20 mouse cellular contexts compared by ENCODE assay signal in the genomic region with DNA sequence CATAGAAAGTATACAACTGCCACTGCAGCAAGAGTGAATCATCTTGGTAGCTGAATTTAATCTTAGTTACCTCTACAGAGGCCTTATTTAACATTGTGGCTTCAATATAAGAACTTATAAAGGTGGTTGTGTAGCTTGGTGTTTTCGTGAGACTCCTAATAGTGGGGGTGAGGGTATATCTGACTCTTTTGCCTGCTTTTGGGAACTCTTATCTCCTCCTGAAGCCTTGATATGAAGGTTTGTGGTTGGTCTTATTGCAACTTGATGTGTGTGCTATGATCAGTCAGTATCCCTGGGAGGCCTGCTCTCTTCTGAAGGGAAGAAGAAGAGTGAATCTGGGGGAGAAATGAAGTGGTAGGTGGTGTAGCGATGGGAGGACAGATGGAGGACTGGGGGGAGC.
A peak's percentile ranks its signal among the peaks of the same experiment; 100 is the strongest.
DNase-seq lines count a peak whose midpoint lies in the region; ATAC-seq and TF ChIP-seq lines count a peak whose summit lies in the region.
"Had no signal": no experiment of that assay in that cellular context is flagged by ENCODE, and none has a peak within 500 bp of the region (broad histone marks: within the 10 kb centered on the region; RNA-seq: fewer than 3 reads in every experiment).

No protein-coding gene starts in this region.

- peak; percentile 58 for DNase-seq in heart, adult 11 months
- DNase-seq in MEL (ENCODE audit: low read depth, low spot score) = no peak
- no peak for DNase-seq in right cerebral cortex, adult 18-20 months
- DNase-seq: adrenal gland, adult 2 months; adrenal gland, adult 8-10 months; adrenal gland, postnatal 10 days; adrenal gland, postnatal 14 days; adrenal gland, postnatal 25 days; adrenal gland, postnatal 36 days; B cell, adult 2 months; cerebellum, adult 11 months; cerebellum, adult 11-12 months; cerebellum, adult 18-20 months; cerebellum, adult 2 months had no signal

- no peak overlapping the region for H3K4me2 ChIP-seq in heart, embryonic 12.5 days

- no peak for TF ChIP-seq CTCF in MEL (IDR thresholded peaks at IDR 0.05 in 2 of 3, conservative IDR thresholded peaks at IDR 0.05 in 1 of 3; ENCODE audit: control insufficient read depth in 1 of 3, insufficient read depth in 1 of 3, low read depth in 2 of 3, low read length in 3 of 3, poor library complexity in 1 of 3, severe bottlenecking in 1 of 3)

- TF ChIP-seq POLR2A in MEL (IDR thresholded peaks at IDR 0.05; ENCODE audit: control insufficient read depth in 1 of 2, insufficient read depth in 1 of 2, low read depth in 1 of 2, low read length in 2 of 2, poor library complexity in 1 of 2) = no peak

- WGBS in heart, embryonic 12.5 days = 80% methylated on average over 2 of the region's 2 CpGs

- H3K79me2 ChIP-seq in MEL (ENCODE audit: control insufficient read depth, insufficient read depth, low read length, poor library complexity) = no peaks in the 10 kb centered on the region

- ATAC-seq in heart, embryonic 12.5 days (ENCODE audit: insufficient number of reproducible peaks, low FRiP score) = no peak
- ATAC-seq: activated CD4-positive, CD25-positive, alpha-beta regulatory T cell, adult 4 months; CD4-positive, CD25-positive, alpha-beta regulatory T cell, adult 4 months; Patski had no signal

- H3K9ac ChIP-seq in heart, embryonic 12.5 days = no peak overlapping the region
- H3K9ac ChIP-seq in MEL (ENCODE audit: control insufficient read depth, low read depth, low read length, poor library complexity, severe bottlenecking) = no peak overlapping the region

- no peak overlapping the region for H3K4me3 ChIP-seq in heart, embryonic 12.5 days
- no peak overlapping the region for H3K4me3 ChIP-seq in MEL (ENCODE audit: control insufficient read depth in 1 of 2, insufficient read depth in 1 of 2, low read depth in 2 of 2, low read length in 2 of 2)

- TF ChIP-seq RAD21 in MEL (IDR thresholded peaks at IDR 0.05; ENCODE audit: low read depth, low read length) = no peak

- H3K9me3 ChIP-seq in heart, embryonic 12.5 days (replicated peaks) = no peaks in the 10 kb centered on the region
- H3K9me3 ChIP-seq in MEL (replicated peaks; ENCODE audit: insufficient read depth, low read length) = no peaks in the 10 kb centered on the region
- H3K9me3 ChIP-seq: G1E had no signal

- H3K4me1 ChIP-seq in heart, embryonic 12.5 days (replicated peaks) = peaks cover 13% of the 10 kb centered on the region
- H3K4me1 ChIP-seq in MEL (ENCODE audit: control insufficient read depth in 1 of 2, insufficient read depth in 2 of 2, low read length in 2 of 2) = peaks cover 31 to 60% of the 10 kb centered on the region in 2 experiments

- no peak overlapping the region for H3K27ac ChIP-seq in heart, embryonic 12.5 days (ENCODE audit: poor library complexity, severe bottlenecking)
- no peak overlapping the region for H3K27ac ChIP-seq in MEL (ENCODE audit: control insufficient read depth, low read depth, low read length)

- H3K36me3 ChIP-seq in heart, embryonic 12.5 days = no peaks in the 10 kb centered on the region
- peaks cover 0 to 66% of the 10 kb centered on the region in 2 experiments; a peak in 2 of 4 replicates for H3K36me3 ChIP-seq in MEL (ENCODE audit: control insufficient read depth in 1 of 2, insufficient read depth in 2 of 2, low read length in 2 of 2)
- H3K36me3 ChIP-seq: G1E had no signal

- peak; percentile 34 to 63; a peak in 2 of 4 replicates for TF ChIP-seq EP300 in MEL (IDR thresholded peaks at IDR 0.05; ENCODE audit: low read depth in 1 of 2, low read length in 2 of 2)

- H3K27me3 ChIP-seq in heart, embryonic 12.5 days (replicated peaks) = no peaks in the 10 kb centered on the region
- H3K27me3 ChIP-seq in MEL (ENCODE audit: control insufficient read depth in 1 of 2, insufficient read depth in 2 of 2, low read length in 2 of 2) = no peaks in the 10 kb centered on the region
- H3K27me3 ChIP-seq: CH12.LX, Patski had no signal

TF ChIP-seq in MEL, 35 proteins besides CTCF, POLR2A, EP300 and RAD21:
- TF ChIP-seq POLR2AphosphoS2 (IDR thresholded peaks at IDR 0.05; ENCODE audit: low read length) = no peak
- no peak for TF ChIP-seq MAX (IDR thresholded peaks at IDR 0.05; ENCODE audit: low read length)
- TF ChIP-seq ZC3H11A (IDR thresholded peaks at IDR 0.05; ENCODE audit: low read depth, low read length) = no peak
- TF ChIP-seq GABPA (IDR thresholded peaks at IDR 0.05; ENCODE audit: low read depth, low read length) = no peak
- no peak for TF ChIP-seq NRF1 (IDR thresholded peaks at IDR 0.05; ENCODE audit: insufficient read depth, low read depth, low read length, poor library complexity, severe bottlenecking)
- no peak for TF ChIP-seq CHD2 (IDR thresholded peaks at IDR 0.05; ENCODE audit: low read length)
- TF ChIP-seq NELFE (IDR thresholded peaks at IDR 0.05; ENCODE audit: low read depth, low read length) = no peak
- TF ChIP-seq GATA1 (IDR thresholded peaks at IDR 0.05; ENCODE audit: low read depth, low read length) = peak; percentile 72
- no peak for TF ChIP-seq HCFC1 (IDR thresholded peaks at IDR 0.05; ENCODE audit: low read depth, low read length)
- TF ChIP-seq TCF12 (IDR thresholded peaks at IDR 0.05; ENCODE audit: low read depth, low read length) = peak; percentile 45; the same call in 1 of the 2 replicates
- no peak for TF ChIP-seq USF1 (IDR thresholded peaks at IDR 0.05; ENCODE audit: low read depth, low read length)
- TF ChIP-seq MEF2A (IDR thresholded peaks at IDR 0.05; ENCODE audit: extremely low read depth, insufficient replicate concordance, low read depth, low read length, poor library complexity, severe bottlenecking) = no peak
- TF ChIP-seq ZNF384 (IDR thresholded peaks at IDR 0.05; ENCODE audit: low read depth, low read length) = no peak
- TF ChIP-seq MAFK (IDR thresholded peaks at IDR 0.05; ENCODE audit: borderline replicate concordance, low read depth, low read length) = no peak
- no peak for TF ChIP-seq TBP (IDR thresholded peaks at IDR 0.05; ENCODE audit: low read depth, low read length)
- peak; percentile 43; the same call in 1 of the 2 replicates for TF ChIP-seq RCOR1 (IDR thresholded peaks at IDR 0.05; ENCODE audit: low read depth, low read length)
- no peak for TF ChIP-seq MYB (IDR thresholded peaks at IDR 0.05; ENCODE audit: low read depth, low read length)
- no peak for TF ChIP-seq UBTF (IDR thresholded peaks at IDR 0.05; ENCODE audit: borderline replicate concordance, insufficient read depth, low read depth, low read length)
- 0 out of 2 replicates have a peak, but pooled peaks have one; percentile 24 for TF ChIP-seq MYC (IDR thresholded peaks at IDR 0.05; ENCODE audit: low read depth, low read length)
- TF ChIP-seq ELF1 (IDR thresholded peaks at IDR 0.05; ENCODE audit: low read depth, low read length) = no peak
- TF ChIP-seq MXI1 (IDR thresholded peaks at IDR 0.05; ENCODE audit: low read depth, low read length) = no peak
- no peak for TF ChIP-seq POLR2AphosphoS5 (IDR thresholded peaks at IDR 0.05; ENCODE audit: borderline replicate concordance, low read depth, low read length)
- no peak for TF ChIP-seq JUND (IDR thresholded peaks at IDR 0.05; ENCODE audit: low read depth, low read length)
- TF ChIP-seq MAZ (IDR thresholded peaks at IDR 0.05; ENCODE audit: low read depth, low read length) = no peak
